Mouse (Mus musculus) urinary bladder, postnatal 4 days (tissue): ENCODE results near the gene Tenm2.

Experiments used
- DNase-seq, 2 experiments: peaks; one replicate each; pipeline ENCODE4 v3.0.0; 2021 to 2022; ENCODE audit warnings: low spot score in 2 of 2

Tenm2 gene

DNA sequence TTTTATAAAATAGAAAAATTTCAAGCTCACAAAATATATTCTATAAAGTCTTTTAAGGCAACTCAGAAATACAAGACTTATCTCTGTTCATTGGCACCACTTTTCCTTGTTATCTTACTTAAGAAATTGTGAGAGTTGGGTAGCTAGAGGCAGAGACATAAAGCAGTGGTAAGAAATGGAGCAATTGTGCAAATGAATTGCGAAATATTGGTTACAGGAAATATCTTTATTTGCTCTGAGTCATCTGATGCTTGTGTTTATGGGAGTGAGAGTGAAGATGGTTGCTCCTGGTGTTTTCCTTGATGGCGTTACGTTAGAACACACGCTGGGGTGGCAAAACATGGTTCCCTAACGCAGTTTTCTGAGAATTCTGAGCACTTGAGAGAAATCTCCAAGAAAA lies 156.4 kb downstream of the Tenm2 start:
- DNase-seq: no peak

DNA sequence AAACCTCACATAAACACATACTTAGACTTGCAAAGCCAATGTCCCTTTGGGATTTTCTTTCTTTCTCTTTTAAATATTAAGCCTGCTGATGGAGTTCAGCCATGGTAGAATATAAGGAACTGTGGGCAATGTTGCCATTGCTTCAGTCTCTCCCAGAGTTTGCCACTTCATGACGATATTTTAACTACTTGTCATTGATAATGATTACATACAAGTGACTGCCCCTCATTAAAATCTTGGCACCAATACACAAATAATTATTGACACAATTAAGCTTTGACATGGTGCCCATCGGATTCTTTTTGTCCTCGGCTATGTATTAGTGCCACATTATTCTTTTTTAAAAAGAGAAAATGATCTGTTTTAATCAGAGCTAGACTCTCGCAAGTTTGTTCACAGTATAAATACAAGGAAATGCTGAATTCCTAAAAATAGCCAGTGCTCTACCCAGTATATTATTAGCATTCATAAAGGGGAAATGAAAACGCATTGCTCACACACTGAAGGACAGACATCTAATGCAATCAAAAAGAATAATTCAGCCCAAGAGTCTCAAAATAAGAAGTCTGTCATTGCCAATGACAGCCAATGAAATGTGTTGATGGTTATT lies 158.7 kb downstream of the Tenm2 start:
- no peak for DNase-seq

DNA sequence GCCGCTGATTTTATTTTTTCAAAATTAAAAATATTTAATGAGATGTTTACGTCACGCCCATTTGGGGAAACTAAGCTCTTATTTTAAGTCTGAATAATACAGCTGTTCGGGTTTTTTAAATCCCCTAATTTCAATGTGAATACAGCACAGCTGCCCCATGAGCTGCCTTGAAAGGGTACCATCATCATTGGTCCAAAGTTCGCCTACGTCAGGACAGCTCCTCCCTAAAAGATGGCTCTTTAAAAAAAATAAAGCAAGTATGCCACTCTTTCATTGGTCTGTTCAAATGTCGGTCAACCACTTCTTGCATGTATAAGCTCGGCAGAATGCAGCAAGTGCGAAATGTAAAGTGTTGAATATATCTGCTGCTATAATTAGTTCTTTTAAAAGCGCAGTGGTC lies 160.4 kb downstream of the Tenm2 start:
- no peak for DNase-seq

DNA sequence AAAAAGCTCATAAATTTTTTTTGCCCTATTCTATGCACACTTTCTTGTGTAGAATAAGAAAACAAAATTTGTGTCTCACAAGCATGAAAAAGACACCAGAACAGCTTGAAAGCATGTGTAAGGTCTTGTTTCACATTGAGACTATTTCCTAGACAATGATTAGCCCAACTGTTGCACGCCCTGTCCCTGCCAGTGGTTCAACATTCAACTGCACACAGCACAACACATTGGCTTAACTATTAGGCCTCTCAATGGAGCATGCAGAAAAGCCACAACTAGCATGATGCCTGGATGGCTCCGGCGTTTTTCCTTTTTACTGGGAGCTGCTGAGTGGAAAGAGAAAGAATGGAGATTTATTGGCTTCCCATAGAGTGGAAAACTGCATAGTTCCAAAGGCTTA lies 170.3 kb downstream of the Tenm2 start:
- DNase-seq: no peak

DNA sequence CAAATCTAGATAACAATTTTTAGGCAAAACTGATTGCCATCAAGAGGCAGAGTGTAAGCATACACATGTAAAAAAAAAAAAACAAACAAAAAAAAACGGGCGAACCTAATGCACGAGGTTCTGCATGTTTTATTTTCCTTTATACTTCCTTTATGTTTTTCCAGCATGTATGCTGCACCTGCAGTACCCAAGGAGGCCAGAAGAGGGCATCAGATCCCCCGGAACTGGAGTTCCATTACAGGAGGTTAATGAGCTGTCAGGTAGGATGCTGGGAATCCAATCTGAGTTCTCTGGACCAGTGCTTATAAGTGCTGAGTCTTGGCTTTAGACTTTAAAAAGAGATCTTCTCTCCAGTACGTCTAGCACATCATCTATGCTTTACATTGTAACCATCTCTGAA lies 189.1 kb downstream of the Tenm2 start:
- peak in 1 of 2 experiments; percentile 66 for DNase-seq

DNA sequence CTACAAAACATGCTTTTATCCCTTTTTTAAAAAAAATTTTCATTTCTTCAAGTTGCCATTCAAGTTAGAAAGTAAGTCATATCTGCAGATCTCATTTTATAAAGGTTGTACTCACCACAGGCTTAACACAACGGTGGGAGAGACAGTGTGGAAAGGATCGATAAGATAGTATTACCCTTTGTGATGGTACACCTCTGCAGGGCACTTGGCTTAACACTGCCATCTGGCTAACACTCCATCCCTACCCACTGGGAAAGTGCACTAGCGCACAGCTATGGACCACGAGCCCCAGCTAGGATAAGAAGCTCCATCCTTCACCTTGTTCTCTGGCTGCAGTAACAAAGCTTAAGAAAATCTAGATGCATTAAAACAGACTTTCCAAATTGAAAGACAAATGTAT lies 194.5 kb downstream of the Tenm2 start:
- DNase-seq: no peak

DNA sequence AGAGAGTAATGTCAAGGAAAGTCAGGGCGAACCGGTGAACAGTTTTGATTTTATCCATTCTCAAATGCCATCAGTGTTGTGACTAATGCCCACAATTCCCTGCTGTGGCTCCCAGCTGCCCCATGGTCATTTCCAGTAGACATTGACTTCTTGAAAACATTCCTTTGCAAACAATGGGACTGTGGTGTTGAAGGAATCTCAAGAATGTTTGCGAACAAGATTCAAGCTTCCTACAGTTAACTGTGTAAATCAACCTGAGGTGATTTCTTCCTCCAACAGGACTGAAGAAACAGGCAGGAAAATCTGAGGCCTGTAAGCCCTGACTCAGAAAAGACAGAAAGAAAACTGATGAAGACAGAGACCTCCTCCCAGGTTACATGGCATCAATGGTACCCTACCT lies 196.5 kb downstream of the Tenm2 start:
- DNase-seq: no peak

DNA sequence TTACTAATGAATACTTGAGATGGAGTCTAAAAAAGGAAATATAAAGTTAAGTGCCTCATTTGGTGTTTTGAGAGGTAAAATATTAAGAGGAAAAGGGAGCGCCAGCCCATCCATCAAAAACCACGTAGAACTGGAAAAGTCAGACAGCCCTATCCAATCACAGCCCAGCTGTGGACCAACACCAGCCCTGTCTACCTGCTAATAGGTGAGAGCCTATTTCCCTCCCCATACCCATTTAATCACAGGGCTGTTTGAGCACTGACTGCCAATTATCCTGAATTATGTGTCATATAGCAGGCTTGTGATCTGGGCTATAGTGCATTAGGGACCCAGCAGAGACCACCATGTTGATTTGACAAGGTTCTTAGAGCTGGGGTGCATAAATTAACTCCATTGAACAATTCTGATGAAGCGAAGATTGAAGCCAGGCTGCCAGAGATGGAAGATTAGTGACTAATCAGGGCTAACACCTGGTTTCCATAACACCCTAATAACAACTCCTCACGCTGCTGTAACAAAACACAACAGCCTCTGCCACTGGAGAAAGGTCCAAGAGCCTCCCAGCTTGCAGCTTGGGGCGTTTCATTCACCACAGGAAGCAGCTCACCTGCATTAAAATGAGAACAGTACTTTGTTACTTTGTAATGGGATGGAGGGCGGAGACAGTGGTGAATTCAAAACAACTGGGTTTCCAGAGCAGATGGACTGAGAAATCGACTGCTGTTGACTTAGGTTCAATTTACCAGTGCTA lies 204.3 kb downstream of the Tenm2 start:
- no peak for DNase-seq

DNA sequence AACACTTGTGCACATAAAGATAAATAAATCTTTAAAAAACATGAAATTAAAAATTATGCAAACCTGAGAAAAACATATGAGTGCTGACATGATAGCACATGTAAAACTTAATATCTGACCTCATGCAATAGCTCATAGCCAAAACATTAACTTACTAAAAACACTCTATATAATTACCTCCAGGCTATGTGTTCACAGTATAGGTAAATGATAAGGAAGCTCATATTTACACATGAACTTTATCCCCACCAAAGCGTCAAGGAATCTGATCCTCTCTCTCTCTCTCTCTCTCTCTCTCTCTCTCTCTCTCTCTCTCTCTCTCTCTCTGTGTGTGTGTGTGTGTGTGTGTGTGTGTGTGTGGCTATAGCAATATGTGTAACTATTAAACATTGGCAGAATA lies 223.9 kb downstream of the Tenm2 start:
- no peak for DNase-seq

DNA sequence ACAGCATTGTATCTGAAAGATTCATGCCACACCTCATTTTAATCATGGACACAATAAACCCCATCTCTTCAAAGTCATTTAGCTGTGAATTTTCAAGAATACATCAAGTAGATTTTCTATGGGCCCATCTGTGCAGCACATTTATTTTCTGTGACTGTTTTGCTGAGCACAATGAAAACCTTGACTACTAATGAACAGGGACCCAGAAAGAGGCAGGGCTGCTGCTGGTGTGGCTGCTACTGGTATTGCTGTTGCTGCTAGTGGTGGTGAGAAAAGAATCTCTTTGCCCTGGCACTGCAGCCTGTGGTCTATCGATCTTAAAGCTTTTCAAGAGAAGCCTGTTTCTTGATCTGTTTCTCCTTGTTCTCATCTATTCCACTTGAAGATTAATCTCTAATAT lies 226.5 kb downstream of the Tenm2 start:
- DNase-seq: no peak

DNA sequence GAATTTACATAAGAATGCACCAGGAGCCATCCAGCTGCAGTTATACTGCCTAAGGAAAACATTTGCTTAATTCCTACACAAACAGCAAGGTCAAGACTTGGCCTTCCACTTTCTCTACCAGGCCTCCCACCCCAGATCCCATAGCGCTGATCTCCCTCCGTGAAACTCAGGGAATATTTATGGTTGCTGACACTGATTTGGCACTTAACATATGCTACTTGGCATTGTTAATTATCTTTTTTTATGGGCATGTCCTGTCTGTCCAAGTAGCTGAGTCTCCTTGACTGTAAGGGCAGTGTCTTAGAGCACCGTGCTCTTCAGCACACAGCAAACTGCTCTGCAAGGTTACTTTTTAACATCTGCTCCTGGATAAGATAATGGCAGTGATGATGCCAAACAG lies 238.1 kb downstream of the Tenm2 start:
- DNase-seq: no peak

DNA sequence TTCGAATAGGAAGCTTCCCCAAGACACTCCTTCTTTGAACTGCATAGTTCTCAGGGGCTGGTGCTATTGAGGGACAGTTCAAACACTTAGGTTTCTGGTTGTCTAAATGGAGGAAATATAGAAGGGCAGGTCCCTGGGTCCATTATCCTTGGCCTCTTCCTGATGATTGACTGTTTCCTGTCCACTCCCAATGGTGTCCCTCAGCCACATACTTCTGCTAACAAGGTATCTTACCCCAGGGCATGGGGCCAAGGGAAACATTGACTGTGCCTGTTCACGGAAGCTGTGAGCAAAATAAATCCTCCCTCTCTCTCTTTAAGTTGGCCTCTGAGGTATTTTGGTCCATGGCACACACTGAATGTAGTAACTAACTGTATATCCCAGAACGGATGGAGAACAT lies 244.9 kb downstream of the Tenm2 start:
- no peak for DNase-seq

DNA sequence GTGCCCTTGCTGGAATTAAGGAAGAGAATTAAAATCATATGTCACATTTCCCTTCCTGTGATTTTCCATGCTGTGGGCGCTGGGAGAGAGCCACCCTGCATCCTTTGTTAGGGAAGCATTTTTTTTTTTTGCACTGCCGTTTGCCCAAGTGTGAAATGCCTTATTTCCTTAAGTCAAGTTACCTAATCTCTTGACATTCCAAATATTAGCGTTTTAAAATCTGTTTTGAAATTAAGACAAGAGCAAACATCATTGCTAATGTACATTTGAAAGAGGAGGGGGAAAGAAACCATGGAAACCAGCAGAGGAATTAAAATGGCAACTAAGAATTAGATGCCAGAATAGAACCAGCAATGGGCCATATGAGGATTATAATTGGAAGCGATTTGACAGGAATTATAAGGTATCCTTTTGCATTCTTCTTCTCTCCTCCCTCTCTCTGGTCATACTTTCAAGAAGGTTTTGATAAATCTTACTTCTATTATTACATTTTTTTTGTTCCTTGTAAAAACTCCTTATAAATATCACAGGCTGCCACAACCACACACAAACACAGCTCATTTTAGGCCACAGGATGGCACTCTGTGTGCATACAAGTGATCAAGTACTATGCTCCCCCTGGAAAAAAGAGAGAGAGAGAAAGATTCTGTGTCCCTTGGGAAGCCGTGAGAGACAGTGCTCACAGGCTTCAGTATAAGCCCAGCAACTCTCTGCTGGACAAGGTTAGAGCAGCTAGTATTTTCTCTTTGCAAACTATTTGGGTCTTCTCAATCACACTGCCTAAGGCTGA lies 246.8 kb downstream of the Tenm2 start:
- DNase-seq: no peak

DNA sequence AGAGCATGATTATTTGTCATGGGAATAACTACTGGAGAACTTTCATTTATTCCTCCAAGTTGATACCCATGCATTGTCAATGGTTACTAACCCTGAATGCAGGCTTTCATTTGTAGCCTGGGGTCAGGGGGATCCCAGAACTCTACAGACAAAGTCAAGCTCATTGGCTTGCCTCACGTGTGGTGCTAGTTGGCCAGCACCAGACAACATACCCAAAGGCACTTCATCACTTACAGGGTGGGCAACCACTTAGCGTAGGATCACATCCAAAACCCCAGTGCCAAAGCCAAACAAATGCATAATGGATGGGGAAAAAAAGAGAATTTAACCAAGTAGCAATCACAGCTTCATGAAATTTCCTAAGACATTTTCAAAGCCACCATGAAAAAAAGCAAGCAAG lies 261.6 kb downstream of the Tenm2 start:
- no peak for DNase-seq

DNA sequence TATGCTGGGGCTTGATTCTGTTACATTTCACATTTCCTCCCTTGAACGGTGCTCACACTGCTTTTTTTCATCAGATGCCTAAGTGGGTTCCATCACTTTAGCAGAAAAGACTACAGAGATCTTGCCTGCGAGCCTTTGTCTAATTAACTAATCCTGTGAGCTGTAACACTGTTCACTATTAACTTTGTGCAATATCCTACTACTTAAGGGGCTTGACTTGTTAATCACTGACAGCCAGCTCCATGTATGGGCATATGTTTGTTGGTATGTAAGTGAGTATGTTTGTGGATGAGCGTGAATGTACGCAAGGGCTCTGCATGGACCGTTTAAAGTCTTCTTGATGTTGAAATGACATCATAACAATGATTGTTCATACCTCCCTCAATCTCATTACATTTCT lies 277.7 kb downstream of the Tenm2 start:
- DNase-seq: no peak

DNA sequence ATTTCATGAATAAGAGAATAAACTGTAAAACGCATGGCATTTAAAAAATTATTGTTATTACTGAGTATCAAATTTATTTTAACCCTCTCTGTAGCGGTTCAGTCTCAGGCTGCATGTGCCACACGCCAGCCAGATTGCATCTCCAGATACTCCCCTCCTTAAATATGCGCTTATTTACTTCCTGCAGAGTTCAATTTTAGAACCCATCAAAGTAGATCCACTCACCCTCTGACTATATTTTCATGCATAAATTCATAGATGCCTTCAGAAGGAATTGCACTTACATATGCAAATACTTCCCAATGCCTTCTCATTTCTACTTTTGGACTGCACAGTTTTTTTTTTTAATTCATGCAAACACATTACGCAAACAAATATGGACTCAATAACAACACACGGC lies 294.3 kb downstream of the Tenm2 start:
- no peak for DNase-seq

DNA sequence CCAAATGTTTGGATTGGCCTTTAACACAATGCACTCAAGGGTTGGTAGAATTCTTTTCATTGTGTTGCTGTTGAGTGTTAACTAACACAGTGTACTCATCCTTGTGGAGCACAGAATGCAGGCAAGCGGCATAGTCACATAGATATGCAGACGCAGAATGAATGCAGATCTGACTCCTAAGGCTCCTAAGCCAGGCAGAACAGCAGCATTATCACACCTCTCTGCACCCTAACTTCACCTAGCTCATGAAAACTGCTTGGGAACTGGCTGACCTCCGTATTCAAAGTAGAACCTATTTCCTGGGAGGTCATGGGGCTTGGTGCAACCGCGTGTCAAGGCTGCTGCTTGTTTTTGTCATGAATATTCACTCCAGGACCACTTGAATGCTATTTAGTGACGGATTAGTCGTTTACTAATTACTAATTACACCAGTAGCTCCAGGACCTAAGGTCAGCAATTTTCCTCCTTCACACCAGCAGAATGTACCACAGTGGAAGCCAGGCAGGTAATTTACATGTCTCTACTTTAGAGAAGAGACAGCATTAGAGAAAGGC lies 295.1 kb downstream of the Tenm2 start:
- DNase-seq: no peak

DNA sequence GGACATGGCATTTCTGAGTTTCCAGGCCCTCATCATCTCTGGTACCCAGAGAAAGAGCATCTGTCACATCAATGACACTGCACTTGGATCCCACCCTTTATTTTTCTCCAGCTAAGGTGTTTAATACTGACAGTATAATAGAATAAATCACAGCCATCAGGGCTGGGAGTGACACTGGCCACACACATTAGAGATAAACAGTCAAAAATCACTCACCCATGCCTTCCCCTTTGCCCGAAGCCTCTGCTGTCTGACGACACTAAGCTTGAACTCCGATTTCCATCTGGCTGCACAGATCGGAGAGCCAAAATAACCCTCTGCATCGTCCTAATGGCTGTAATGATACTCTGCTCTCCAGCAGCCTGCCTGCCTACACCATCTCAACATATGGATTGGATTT lies 305.9 kb downstream of the Tenm2 start:
- no peak for DNase-seq

DNA sequence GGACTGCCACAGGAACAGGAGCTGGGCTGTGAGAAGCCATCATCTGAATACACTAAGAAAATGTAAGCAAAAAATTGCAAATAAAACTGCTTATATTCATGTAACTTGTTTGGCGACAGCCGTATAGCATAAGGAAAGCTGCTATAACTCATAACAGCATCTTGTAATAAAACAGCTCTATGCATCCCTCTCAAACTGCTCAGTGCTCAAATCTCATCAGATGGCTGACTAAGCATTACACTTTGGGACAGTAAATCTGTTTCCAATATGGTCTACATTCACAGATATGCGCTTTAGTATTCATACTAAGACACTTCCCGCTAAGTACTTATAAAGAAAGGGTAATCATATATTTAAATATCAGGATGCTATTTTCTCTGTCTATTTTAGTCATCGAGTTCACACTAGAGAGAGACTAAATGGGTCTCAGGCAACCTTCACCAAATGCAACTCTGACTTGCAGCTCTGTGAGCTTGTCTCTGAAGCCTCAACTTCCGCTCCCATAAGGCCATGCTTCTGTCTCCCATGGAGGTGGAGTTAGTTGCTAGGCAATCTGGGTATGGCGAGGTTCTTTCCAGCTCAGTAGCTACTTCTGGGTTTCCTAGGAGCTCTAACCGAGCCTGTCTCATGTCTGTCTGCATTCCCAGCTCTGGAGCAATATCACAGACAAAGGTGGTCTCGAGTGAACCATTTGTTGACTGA lies 308.9 kb downstream of the Tenm2 start:
- no peak for DNase-seq

DNA sequence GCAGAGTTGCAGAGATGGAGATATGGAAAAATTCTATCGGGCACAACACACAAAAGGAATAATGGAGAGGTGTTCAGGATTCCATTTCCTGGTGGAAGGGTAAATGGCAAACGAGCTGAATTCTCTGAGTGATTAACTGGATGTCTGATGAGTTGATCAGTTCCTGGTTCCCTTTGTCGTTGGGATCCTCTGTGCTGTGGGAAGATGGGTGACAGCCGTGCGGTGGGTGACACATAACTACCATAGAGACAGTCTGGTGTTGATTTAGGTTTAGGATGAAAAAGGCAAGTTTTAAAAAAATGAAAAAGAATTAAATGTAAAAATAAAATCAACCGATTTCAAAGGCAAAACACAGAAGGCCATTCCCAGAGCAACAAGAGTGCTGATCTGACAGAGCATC lies 316.5 kb downstream of the Tenm2 start:
- DNase-seq: no peak

DNA sequence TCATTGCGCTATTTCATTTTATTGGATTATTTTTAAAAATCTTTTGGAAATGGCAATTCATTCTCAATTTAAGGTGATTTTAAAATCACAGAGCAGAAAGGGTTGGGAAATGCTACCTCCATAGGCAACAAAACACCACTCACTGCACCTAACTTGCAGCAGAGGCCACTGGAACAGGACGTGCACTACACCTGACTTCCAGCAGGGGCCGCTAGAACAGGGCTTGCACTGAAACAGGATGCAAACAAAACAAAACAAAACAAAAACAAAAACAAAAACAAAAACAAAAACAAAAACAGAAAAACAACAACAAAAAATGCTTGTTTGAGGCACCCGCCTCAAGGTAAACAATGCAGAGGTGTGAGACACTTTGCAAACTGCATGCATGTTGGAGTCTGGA lies 324.4 kb downstream of the Tenm2 start:
- DNase-seq: no peak

DNA sequence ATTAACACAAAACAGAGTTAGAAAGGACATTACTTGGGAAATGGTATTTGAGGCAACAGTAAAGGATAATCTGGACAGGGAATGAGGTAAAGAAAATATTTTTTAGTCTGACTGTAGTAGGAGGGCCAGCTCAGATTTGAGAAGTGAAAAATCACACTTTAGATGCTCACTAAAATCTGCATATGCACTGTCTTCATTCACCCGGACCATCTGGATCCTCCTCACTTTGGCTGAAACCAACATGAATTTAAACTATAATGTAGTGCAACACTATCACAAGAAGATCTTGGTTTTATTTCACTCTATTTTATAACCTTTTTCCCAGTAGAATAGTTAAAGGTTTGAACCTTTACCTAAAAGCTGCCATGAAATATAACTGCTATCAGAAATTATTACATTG lies 326.7 kb downstream of the Tenm2 start:
- DNase-seq: no peak
